Mouse (Mus musculus): Measurements from ENCODE around the gene Cd99l2. TPM values are rescaled to one million over a fixed set of nuclear protein-coding genes. Genes with fewer than 3 reads are reported as not detected.

The Cd99l2 gene
- 64.1 and 67.0 TPM in 2 replicates for polyA plus RNA-seq (2015; fragmentation: Nextera tagmentation; extraction: Ambion mirVana)

DNA sequence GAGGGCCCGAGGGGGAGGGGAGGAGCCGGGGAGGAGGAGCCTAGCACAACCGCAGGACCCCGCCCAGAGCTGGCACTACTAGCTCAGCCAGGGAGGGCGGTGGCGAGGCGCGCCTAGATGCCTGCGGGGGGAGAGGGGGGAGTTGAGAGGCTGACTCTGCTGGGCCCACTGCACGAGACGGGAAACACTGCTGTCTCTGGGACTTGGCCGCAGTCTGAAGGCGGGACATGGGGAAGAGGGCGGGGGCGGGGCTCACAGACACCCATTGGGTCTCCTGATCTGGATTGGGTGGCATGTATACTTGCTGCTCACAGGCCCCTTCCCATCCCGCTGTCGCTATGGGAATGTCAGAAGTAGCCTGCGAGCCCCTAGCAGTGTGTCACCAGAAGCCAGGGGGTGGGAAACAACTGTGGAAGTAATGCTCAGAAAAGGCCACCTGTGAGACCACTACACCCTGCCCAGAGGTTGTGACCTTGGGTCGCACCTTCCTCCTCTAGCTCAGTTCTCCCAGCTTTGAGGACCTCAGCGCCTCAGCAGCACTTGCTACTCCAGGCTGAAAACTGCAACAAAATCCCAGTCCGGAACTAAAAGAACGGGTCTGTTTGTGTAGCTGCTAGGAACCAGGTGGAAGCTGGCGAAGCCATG is at the start of gene Cd99l2:
Gene Cd99l2 (minus strand): TSS at position 216 of the 645 bp plus-strand sequence.
- no peaks in the 10 kb centered on the region for H3K27me3 ChIP-seq
- H3K4me3 ChIP-seq, result peak within 1 kb of the TSS; percentile 50
- no peaks in the 10 kb centered on the region for H3K9me3 ChIP-seq
- H3K4me1 ChIP-seq (replicated peaks), result peaks cover 21% of the 10 kb centered on the region
- H3K4me2 ChIP-seq, result peak within 1 kb of the TSS; percentile 65
- H3K9ac ChIP-seq, result peak within 1 kb of the TSS; percentile 73
- WGBS, result 22% methylated on average over 20 of the region's 23 CpGs
- H3K27ac ChIP-seq, result peak within 1 kb of the TSS; percentile 92
- peak; percentile 97 for ATAC-seq (ENCODE audit: low FRiP score)
- no peaks in the 10 kb centered on the region for H3K36me3 ChIP-seq

DNA sequence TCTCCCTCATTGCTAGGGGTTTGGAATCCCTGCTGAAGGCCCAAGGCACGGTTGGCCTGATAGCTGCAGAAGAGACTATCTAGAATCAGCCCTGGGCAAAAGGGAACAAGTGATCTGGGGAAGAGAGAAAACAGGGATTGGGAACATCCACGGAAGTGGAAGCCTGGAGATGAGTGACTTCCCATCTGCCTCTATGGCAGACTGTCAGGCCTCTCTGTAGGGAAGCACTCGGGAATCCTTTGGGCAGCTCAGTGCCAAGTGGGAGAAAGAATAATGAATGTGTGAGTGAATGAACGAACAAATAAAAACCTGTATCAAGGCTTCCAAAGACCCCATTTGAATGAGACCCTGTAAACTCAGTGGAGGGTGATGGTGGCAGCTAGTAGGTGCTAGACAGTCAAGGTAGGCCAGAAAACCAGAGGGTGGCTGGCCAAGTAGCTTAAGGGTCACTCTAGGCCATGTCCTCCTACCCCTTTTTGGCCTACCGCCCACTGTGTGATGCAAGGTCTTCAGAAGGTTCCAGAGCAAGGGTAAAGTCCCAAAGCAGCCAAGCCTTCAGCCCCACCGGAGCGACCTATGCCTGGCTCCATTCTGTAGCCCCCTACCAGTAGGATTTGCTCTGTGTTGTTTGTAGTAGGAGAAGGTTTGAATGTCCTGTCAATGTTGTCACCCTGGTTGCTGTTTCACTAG is 48.3 kb upstream of the Cd99l2 start:
- no peak for ATAC-seq (ENCODE audit: low FRiP score)
- no peak overlapping the region for H3K9ac ChIP-seq
- WGBS, result 76% methylated on average over 7 of the region's 7 CpGs

DNA sequence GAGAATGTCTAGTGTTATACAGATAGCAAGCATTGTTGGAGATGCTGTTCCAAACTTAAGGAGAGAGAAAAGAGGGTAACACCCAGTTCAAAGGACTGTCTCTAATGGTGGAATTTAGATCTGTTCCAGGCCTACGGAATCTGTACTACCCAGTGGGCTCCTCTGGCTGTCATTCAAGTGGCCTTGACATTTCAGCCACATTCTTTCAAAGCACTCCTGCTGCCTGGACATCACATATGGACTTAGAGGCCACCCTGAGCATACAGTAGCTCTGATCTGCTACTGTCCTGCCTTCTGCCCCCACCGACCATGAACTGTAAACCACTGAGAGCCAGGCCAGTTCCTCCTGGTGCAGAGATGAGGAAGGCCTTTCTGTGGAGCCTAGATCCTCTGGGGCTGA is 45.1 kb upstream of the Cd99l2 start:
- no peak overlapping the region for H3K9ac ChIP-seq
- H3K27me3 ChIP-seq, result no peaks in the 10 kb centered on the region
- no peak overlapping the region for H3K4me3 ChIP-seq
- no peaks in the 10 kb centered on the region for H3K4me1 ChIP-seq (replicated peaks)
- no peaks in the 10 kb centered on the region for H3K9me3 ChIP-seq
- WGBS, result 76% methylated on average over 2 of the region's 2 CpGs
- H3K27ac ChIP-seq, result no peak overlapping the region
- H3K4me2 ChIP-seq, result no peak overlapping the region
- ATAC-seq (ENCODE audit: low FRiP score), result no peak
- H3K36me3 ChIP-seq, result no peaks in the 10 kb centered on the region

More for the DNA sequence above, 48.3 kb upstream of the Cd99l2 start:
- Histone ChIP-seq H3K27ac (no peak overlapping the region), H3K4me3 (no peak overlapping the region), H3K9me3 (no peaks in the 10 kb centered on the region), H3K4me1 (replicated peaks) (no peaks in the 10 kb centered on the region), H3K4me2 (no peak overlapping the region), H3K36me3 (no peaks in the 10 kb centered on the region), H3K27me3 (no peaks in the 10 kb centered on the region)

DNA sequence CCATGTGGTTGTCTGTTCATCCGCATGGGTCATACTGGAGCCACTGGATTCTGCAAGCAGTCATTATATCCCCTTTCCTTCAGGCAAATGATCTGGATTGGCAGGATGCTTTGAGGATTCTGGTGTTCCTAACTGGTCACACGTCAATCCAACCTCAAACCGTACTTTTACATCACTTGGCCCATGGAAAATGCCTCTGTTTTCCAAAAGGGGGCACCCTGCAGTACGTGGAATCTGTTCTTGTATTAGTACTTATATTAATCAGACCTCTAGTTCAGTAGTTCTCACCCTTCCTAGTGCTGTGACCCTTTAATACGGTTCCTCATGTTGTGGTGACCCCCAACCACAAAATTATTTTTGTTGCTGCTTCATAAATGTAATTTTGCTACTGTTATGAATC is 41.5 kb upstream of the Cd99l2 start:
- Histone ChIP-seq H3K4me2 (no peak overlapping the region), H3K27me3 (no peaks in the 10 kb centered on the region), H3K27ac (no peak overlapping the region), H3K9me3 (no peaks in the 10 kb centered on the region), H3K36me3 (no peaks in the 10 kb centered on the region), H3K9ac (no peak overlapping the region), H3K4me1 (replicated peaks) (0 out of 2 replicates have a peak, but pooled peaks cover under 1% of the 10 kb centered on the region), H3K4me3 (no peak overlapping the region)
- ATAC-seq (ENCODE audit: low FRiP score), result no peak
- 74% methylated on average over 5 of the region's 5 CpGs for WGBS

DNA sequence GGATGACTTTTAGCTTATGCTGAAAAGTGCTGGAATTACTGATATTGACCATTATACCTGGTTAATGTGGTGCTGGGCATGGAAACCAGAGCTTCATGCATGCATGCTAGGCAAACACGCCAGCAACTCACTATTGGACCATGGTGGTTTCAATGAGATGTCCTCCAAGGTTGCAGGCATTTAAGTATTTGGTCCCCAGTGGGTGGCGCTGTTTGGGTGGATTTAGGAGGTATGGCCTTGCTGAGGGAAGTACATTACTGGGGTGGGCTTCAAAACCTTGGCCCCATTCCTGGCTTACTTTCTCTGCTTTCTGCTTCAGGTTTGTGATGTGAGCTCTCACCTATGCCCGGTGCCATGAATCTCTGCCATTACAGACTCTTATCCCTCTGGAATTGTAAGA is 40.0 kb upstream of the Cd99l2 start:
- WGBS, result 68% methylated on average over 3 of the region's 3 CpGs
- Histone ChIP-seq H3K4me2 (no peak overlapping the region), H3K27ac (no peak overlapping the region), H3K36me3 (no peaks in the 10 kb centered on the region), H3K4me3 (no peak overlapping the region), H3K27me3 (no peaks in the 10 kb centered on the region), H3K9ac (no peak overlapping the region), H3K9me3 (no peaks in the 10 kb centered on the region), H3K4me1 (replicated peaks) (peaks cover 11% of the 10 kb centered on the region; the same call in 1 of the 2 replicates)
- ATAC-seq (ENCODE audit: low FRiP score), result no peak

DNA sequence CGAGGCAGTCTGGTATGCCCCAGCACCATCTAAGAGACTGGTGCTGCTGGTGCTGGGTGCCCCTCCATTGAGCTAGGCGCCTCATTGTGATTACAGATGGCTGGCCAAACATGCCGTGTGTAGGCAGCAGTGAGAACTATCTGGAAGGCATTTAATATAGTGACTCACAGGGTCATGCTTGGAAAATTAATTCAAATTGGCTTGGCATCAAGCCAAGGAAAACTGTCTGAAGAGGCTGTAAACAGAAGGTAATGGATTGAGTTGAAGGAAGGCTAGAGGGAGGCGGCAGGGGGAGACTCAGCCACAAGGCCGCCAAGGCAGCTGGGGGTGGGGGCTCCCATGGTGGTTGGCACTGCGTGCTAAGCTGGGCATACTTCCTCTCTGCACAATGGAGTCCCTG is 36.0 kb upstream of the Cd99l2 start:
- Histone ChIP-seq H3K4me1 (replicated peaks) (peaks cover 11% of the 10 kb centered on the region; the same call in 1 of the 2 replicates), H3K9me3 (no peaks in the 10 kb centered on the region), H3K27ac (peak overlapping the region; percentile 67), H3K4me3 (no peak overlapping the region), H3K9ac (no peak overlapping the region), H3K36me3 (no peaks in the 10 kb centered on the region), H3K27me3 (no peaks in the 10 kb centered on the region), H3K4me2 (no peak overlapping the region)
- peak; percentile 92 for ATAC-seq (ENCODE audit: low FRiP score)
- 35% methylated on average over 6 of the region's 6 CpGs for WGBS

DNA sequence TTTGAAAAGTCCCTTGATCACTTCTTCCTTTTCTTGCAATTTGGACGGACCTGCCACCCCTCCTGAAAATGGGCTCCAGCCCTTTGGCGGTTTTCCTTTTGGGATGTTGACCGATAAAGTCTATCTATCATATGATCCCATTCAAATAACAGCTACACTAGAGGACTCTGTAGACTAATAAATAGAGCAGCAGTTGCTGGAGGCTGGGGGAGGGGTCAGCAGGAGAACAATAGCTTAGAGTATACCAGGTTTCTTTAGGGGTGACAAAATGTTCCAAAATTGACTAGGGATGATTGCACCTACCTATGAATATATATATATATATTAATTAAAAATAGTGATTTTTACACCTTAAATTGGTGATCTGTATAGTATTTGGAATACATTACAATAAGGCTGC is 35.5 kb upstream of the Cd99l2 start:
- H3K4me3 ChIP-seq, result no peak overlapping the region
- no peak overlapping the region for H3K9ac ChIP-seq
- H3K9me3 ChIP-seq, result no peaks in the 10 kb centered on the region
- H3K4me2 ChIP-seq, result no peak overlapping the region
- peak overlapping the region; percentile 67 for H3K27ac ChIP-seq
- H3K27me3 ChIP-seq, result no peaks in the 10 kb centered on the region
- WGBS, result 50% methylated on average over 3 of the region's 3 CpGs
- H3K4me1 ChIP-seq (replicated peaks), result peaks cover 11% of the 10 kb centered on the region; the same call in 1 of the 2 replicates
- no peaks in the 10 kb centered on the region for H3K36me3 ChIP-seq
- peak; percentile 55; the same call in 1 of the 2 replicates for ATAC-seq (ENCODE audit: low FRiP score)

DNA sequence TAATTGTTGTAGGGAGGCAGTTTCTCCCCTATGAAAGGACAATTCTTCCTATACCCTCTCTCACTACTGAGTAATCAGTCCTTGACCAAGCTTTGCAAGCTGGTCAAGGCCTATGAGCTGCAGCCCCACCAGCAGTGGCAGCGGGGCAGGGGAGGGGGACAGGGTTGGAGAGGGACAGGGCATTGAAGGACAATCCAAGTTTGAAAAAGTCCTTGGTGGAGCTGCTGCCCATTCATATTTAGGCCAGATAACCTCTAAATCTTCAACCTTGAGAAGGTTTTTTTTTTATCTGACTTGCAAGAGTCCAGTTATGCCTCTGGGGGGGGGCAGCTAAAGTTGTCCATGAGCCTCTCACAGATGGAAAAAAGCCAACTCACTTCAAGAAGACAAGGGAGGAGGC is 34.8 kb upstream of the Cd99l2 start:
- H3K4me2 ChIP-seq, result no peak overlapping the region
- H3K4me1 ChIP-seq (replicated peaks), result peaks cover 11% of the 10 kb centered on the region; the same call in 1 of the 2 replicates
- no peaks in the 10 kb centered on the region for H3K27me3 ChIP-seq
- H3K36me3 ChIP-seq, result no peaks in the 10 kb centered on the region
- H3K9me3 ChIP-seq, result no peaks in the 10 kb centered on the region
- no peak overlapping the region for H3K4me3 ChIP-seq
- H3K27ac ChIP-seq, result no peak overlapping the region
- no peak for ATAC-seq (ENCODE audit: low FRiP score)
- WGBS, result 50% methylated on average over 1 of the region's 1 CpGs
- H3K9ac ChIP-seq, result no peak overlapping the region

DNA sequence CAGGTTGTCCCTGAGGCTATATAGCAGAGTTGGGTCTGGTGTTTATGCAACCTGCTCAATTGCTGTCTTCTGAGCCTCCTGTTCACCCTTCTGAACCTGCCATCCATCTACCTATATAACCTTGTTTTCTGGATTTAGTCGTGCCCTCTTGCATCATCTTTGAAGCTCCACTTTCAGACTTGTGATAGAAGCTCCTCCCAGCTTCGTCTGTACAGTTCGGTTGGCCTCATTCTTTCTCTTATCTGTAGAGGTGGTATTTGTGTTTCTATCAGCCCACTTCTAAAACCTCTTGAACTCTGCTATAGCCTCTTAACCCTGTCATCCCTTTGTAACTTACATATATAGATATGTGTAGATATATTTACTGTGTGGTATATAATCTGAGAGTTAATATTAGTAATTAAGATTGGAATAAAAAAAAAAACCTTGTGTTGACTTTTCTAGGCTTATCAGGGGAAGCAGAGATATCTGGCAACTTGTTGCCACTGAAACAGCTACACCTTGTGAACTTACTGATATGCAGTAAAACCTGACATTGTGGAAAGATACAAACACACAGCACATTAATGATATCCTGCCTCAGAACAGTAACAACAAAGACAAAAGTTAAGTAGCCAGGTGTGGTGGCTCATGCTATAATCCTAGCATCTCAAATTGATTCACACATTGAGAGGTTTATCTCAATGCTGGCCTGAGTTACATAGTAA is 33.1 kb upstream of the Cd99l2 start:
- Histone ChIP-seq H3K4me3 (no peak overlapping the region), H3K4me1 (replicated peaks) (peaks cover 11% of the 10 kb centered on the region; the same call in 1 of the 2 replicates), H3K4me2 (no peak overlapping the region), H3K27ac (no peak overlapping the region), H3K9ac (no peak overlapping the region), H3K27me3 (no peaks in the 10 kb centered on the region), H3K36me3 (no peaks in the 10 kb centered on the region), H3K9me3 (no peaks in the 10 kb centered on the region)
- ATAC-seq (ENCODE audit: low FRiP score), result no peak
- 82% methylated on average over 3 of the region's 3 CpGs for WGBS

DNA sequence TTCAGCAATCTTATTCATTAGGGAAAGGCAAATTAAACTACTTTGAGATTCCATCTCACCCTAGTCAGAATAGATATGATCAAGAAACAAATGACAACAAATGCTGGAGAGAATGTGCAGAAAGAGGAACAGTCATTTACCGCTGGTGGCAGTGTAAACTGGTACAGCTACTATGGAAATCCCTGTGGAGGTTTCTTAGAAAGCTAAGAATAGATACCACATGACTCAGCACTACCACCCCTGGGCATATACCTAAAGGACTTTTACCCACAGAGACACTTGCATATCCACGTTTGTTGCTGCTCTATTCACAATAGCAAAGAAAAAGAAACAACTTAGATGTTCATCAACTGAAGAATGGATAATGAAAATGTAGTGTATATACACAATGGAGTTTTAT is 31.7 kb upstream of the Cd99l2 start:
- Histone ChIP-seq H3K9ac (no peak overlapping the region), H3K36me3 (no peaks in the 10 kb centered on the region), H3K9me3 (no peaks in the 10 kb centered on the region), H3K4me3 (no peak overlapping the region), H3K27ac (no peak overlapping the region), H3K4me1 (replicated peaks) (peaks cover 11% of the 10 kb centered on the region; the same call in 1 of the 2 replicates), H3K4me2 (no peak overlapping the region), H3K27me3 (no peaks in the 10 kb centered on the region)
- 80% methylated on average over 2 of the region's 2 CpGs for WGBS
- ATAC-seq (ENCODE audit: low FRiP score), result no peak

DNA sequence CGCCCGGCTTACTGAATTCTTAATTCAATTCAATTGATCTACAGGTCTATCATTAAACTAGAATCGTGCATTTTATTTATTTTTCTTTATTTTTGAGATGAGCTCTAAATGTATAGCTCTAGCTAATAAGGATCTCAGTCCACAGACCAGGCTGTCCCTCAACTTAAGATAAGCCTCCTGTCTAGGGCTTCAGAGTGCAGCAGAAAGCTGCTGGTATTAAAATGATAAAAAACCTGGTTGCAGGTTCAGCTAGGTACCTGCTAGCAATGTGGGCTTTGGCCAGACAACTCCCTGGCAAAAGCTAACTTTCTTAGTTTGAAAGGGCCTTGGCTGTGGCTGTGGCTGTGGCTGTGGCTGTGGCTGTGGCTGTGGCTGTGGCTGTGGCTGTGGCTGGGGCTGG is 30.2 kb upstream of the Cd99l2 start:
- WGBS, result 94% methylated on average over 3 of the region's 3 CpGs
- Histone ChIP-seq H3K36me3 (no peaks in the 10 kb centered on the region), H3K4me2 (no peak overlapping the region), H3K4me1 (replicated peaks) (0 out of 2 replicates have a peak, but pooled peaks cover 2% of the 10 kb centered on the region), H3K9me3 (no peaks in the 10 kb centered on the region), H3K9ac (no peak overlapping the region), H3K27me3 (no peaks in the 10 kb centered on the region), H3K27ac (no peak overlapping the region), H3K4me3 (no peak overlapping the region)
- ATAC-seq (ENCODE audit: low FRiP score), result no peak

DNA sequence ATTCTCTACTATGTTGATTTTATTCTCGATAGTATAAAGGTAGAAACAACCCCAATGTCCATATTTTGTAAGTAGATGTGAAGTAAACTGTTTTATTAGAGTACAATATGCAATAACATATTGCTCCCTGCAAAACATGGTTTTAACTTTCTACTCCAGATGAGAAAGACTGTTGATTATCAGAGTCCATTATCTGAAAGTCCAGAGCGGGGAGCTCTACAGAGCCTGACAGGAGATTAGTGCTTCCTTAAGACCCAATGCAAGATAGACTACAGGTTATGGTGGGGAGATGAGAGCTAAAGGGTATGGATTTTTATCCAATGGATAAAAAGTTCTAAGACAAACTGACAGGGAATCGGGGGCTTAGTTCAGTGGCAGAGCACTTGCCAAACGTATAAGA is 26.6 kb upstream of the Cd99l2 start:
- H3K9ac ChIP-seq, result no peak overlapping the region
- H3K4me1 ChIP-seq (replicated peaks), result no peaks in the 10 kb centered on the region
- H3K9me3 ChIP-seq, result no peaks in the 10 kb centered on the region
- no peak overlapping the region for H3K4me2 ChIP-seq
- H3K36me3 ChIP-seq, result no peaks in the 10 kb centered on the region
- no peak overlapping the region for H3K27ac ChIP-seq
- H3K4me3 ChIP-seq, result no peak overlapping the region
- WGBS, result 81% methylated on average over 4 of the region's 4 CpGs
- no peak for ATAC-seq (ENCODE audit: low FRiP score)
- no peaks in the 10 kb centered on the region for H3K27me3 ChIP-seq

Measured in hindbrain, embryonic 13.5 days (tissue).